Mouse (Mus musculus) testis, adult 2 months (tissue): ENCODE results near the gene Cfap54. TPM values are rescaled to one million over a fixed set of nuclear protein-coding genes. Genes with fewer than 3 reads are reported as not detected.

ENCODE experiments used
- H3K27ac ChIP-seq: fragments of 200-500 bp; 2 replicates; pipeline ENCODE4 v1.5.1; 2012; ENCODE audit warnings: low read depth, low read length; ENCODE audit not compliant: control insufficient read depth, insufficient read depth
- H3K27me3 ChIP-seq: fragments of 200-500 bp; 2 replicates; pipeline ENCODE4 v1.6.1; 2012; ENCODE audit warnings: mild to moderate bottlenecking, low read length, moderate library complexity; ENCODE audit not compliant: control insufficient read depth, insufficient read depth
- H3K36me3 ChIP-seq: fragments of 200-500 bp; 2 replicates; pipeline ENCODE4 v1.6.1; 2012; ENCODE audit warnings: mild to moderate bottlenecking, low read length; ENCODE audit not compliant: control insufficient read depth, insufficient read depth
- H3K4me1 ChIP-seq: fragments of 200-500 bp; 2 replicates; pipeline ENCODE4 v1.6.1; 2012; ENCODE audit warnings: low read length; ENCODE audit not compliant: control insufficient read depth, insufficient read depth
- H3K4me3 ChIP-seq: fragments of 200-500 bp; 2 replicates; pipeline ENCODE4 v1.5.1; 2012; ENCODE audit warnings: low read depth, mild to moderate bottlenecking, low read length, moderate library complexity, mixed read lengths; ENCODE audit not compliant: control insufficient read depth
- CTCF ChIP-seq: fragments of 200-500 bp; IDR thresholded peaks from 2 replicates; pipeline ENCODE4 v1.5.1; 2012; ENCODE audit warnings: low read depth, mild to moderate bottlenecking, inconsistent platforms, low read length, moderate library complexity; ENCODE audit not compliant: control insufficient read depth, insufficient read depth, insufficient replicate concordance
- POLR2A ChIP-seq: fragments of 200-500 bp; IDR thresholded peaks from 2 replicates; pipeline ENCODE4 v1.6.1; 2012; ENCODE audit warnings: low read depth, mild to moderate bottlenecking, inconsistent platforms, low read length, moderate library complexity; ENCODE audit not compliant: control insufficient read depth
- polyA plus RNA-seq: library from polyadenylated mRNA; depleted of rRNA; stranded (reverse); fragments of >200 nt; gene quantifications from 2 replicates; pipeline ENCODE4 v1.2.3, GENCODE M21; 2012

The Cfap54 gene
- polyA plus RNA-seq, 1 experiment: 12.7 TPM

DNA sequence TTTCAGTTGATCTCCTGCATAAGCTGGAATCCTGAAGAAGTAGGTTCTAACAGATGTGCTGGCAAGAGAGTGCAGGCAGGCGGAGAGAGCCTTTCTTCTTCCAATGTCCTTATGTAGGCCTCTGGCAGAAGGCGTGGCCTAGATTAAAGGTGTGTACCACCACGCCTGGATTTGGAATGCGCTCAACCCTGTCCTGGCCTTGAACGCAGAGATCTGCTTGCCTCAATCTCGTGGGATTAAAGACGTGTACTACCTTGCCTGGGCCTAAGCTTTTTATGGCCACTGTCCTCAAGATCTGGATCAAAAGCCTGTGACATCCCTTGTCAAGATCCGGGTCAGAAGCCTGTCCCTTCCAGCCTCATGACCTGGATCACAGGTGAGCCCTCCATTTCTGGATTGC, 32.5 kb upstream of the Cfap54 start:
- TF ChIP-seq POLR2A (no peak), CTCF (no peak)
- H3K36me3 ChIP-seq: no peaks in the 10 kb centered on the region
- H3K27ac ChIP-seq: no peak overlapping the region
- peaks cover 3% of the 10 kb centered on the region for H3K4me1 ChIP-seq
- no peaks in the 10 kb centered on the region for H3K27me3 ChIP-seq
- H3K4me3 ChIP-seq: no peak overlapping the region

DNA sequence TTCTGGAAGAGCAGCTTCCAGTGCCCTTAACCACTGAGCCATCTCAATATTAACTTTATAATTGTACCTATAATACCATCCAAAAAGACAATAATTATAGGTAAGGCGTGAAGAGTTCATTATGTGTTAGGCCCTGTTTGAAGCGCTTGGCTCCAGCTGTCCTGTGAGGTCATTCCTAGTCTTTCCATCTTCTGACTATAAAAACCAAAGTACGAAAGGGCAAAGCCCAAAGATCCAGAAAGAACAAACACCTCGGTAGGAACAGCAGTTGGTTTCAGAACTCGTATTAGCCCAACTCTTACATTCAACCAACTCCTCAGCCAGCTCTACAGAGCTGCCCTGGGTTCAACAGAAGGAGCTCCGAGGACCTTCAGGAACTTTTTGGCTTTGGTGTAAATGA, 30.6 kb upstream of the Cfap54 start:
- Histone ChIP-seq H3K36me3 (no peaks in the 10 kb centered on the region), H3K27me3 (no peaks in the 10 kb centered on the region), H3K4me1 (peaks cover 3% of the 10 kb centered on the region), H3K27ac (no peak overlapping the region), H3K4me3 (no peak overlapping the region)
- no peak for TF ChIP-seq POLR2A
- no peak for TF ChIP-seq CTCF

DNA sequence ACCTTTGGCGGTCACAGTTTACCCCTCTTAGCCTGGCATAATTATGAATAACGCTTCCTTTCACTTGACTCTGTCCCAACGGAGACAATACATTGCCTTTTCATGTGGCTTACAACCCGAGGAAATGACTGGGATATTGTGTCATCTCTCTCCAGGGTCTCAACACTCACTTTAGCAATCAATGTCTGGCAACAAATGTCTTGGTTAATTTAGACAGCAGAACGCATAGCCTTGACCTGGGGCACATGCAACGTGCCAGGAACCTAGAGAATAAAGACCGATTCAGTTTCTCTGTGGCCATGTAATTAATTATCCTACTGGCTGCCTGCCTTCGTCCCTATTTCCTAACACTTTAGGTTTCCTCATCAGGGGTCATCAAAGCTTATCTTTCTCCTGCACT, 30.0 kb upstream of the Cfap54 start:
- no peak for TF ChIP-seq CTCF
- no peak for TF ChIP-seq POLR2A
- Histone ChIP-seq H3K4me3 (no peak overlapping the region), H3K36me3 (no peaks in the 10 kb centered on the region), H3K4me1 (peaks cover 3% of the 10 kb centered on the region), H3K27me3 (no peaks in the 10 kb centered on the region), H3K27ac (no peak overlapping the region)

DNA sequence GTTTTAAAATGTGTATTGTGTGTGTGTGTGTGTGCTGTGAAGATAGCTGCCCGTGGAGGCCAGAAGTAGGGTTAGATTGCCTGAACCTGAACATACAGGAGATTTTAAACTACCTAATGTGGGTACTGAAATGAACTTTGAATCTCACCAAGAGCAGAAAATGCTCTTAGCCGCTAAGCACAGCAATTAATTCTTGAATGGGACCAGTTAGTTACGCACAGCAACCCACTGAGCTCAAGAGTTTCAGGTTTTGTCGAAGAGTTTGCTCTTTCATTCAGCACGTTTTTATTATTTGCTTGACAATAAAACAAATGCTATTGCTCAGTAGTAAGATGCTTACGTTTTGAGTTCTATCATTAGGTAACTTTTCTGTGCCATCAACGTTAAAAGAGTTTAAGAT, 23.9 kb upstream of the Cfap54 start:
- Histone ChIP-seq H3K27me3 (no peaks in the 10 kb centered on the region), H3K4me1 (no peaks in the 10 kb centered on the region), H3K36me3 (no peaks in the 10 kb centered on the region), H3K4me3 (no peak overlapping the region), H3K27ac (no peak overlapping the region)
- TF ChIP-seq POLR2A (no peak), CTCF (no peak)

DNA sequence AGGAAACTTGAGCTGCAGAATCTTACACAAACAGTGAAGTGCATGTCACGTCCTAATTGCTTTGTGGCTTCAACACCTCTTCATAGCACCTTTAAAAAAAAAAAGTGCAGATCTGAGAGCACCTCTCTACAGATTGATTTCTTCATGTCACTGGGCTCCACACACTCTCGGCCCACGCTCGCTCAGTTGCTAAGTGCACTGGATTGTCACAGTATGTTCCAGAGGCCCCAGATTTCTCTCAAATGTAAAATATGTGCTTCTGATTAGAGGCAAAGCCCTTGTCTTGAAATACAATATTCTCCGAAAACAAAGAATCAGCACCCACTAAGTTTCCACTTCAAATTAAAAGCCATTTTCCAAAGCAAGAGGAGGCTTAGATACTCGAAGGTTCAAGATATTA, 22.9 kb upstream of the Cfap54 start:
- H3K4me3 ChIP-seq: no peak overlapping the region
- no peak for TF ChIP-seq POLR2A
- TF ChIP-seq CTCF: no peak
- H3K27ac ChIP-seq: no peak overlapping the region
- no peaks in the 10 kb centered on the region for H3K36me3 ChIP-seq
- no peaks in the 10 kb centered on the region for H3K4me1 ChIP-seq
- H3K27me3 ChIP-seq: no peaks in the 10 kb centered on the region

DNA sequence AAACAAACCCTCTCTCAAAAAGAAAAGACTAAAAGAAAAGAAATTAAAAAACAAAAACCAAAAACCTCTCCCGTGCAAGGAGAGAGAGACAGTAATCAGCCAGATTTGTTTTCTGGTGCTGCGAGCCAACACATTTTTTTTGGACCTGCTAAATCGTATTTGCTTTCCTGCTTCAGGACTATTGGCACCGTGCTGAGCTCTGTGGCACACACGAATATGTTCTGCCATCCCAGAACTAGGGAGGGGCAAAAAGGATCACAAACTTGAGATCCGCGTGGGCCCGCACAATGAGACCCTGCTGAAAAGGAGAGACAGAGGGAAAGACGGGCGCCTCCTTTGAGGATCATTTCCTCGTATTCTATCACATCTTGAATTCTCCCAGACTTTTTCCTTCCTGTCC, 22.3 kb upstream of the Cfap54 start:
- no peaks in the 10 kb centered on the region for H3K4me1 ChIP-seq
- TF ChIP-seq CTCF (no peak), POLR2A (no peak)
- H3K4me3 ChIP-seq: no peak overlapping the region

DNA sequence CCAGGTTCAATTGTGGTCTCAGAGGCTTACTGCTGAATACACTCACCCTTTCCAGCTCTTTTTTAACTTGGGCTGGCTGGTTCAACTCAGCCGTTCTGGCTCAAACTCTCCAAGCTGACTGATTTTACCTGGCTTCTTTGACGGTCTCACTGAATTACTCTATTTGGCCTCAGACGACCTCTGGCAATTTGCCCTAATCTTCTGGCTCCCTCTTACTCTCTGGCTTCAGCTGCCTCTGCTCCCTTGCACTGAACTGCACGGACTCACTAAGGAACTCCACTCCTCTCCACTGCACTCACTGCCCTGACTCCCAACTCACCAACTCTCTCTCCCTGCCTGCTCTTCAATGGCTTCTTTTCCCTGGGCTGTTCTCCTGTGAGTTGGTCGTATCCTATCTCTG, 20.9 kb upstream of the Cfap54 start:
- H3K36me3 ChIP-seq: no peaks in the 10 kb centered on the region
- H3K27ac ChIP-seq: no peak overlapping the region
- H3K27me3 ChIP-seq: no peaks in the 10 kb centered on the region
- no peak overlapping the region for H3K4me3 ChIP-seq
- no peaks in the 10 kb centered on the region for H3K4me1 ChIP-seq
- no peak for TF ChIP-seq CTCF
- TF ChIP-seq POLR2A: no peak

More for the DNA sequence above, 22.3 kb upstream of the Cfap54 start:
- no peaks in the 10 kb centered on the region for H3K36me3 ChIP-seq
- H3K27me3 ChIP-seq: no peaks in the 10 kb centered on the region
- H3K27ac ChIP-seq: no peak overlapping the region

DNA sequence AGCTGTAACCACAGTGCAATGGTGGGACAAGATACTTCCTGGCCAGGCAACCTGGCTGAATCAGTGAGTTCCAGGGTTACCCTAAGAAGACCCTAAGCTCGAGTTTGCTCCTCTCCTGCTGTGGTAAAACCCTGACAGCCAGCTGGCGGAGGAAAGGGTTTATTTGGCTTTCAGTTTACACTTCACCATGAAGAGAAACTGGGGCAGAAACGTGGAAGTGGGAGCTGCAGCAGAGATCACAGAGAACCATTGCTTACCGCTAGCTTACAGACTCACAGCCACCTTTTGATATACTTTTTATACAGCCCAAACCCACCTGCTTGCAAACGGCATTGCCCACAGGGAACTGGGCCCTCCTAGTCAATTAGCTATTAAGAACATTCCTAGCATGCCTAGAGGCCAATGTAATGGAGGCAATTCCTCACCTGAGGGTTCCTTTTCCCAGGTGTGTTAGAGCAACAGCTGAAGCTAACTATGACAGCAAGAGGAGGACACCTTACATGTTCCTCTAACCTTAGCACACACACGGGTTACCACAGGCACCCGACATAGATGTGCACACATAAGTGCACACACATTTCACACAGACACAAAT, 16.9 kb upstream of the Cfap54 start:
- TF ChIP-seq CTCF (no peak), POLR2A (no peak)
- H3K27me3 ChIP-seq: no peaks in the 10 kb centered on the region
- H3K4me1 ChIP-seq: no peaks in the 10 kb centered on the region
- H3K36me3 ChIP-seq: no peaks in the 10 kb centered on the region
- H3K4me3 ChIP-seq: no peak overlapping the region
- H3K27ac ChIP-seq: no peak overlapping the region
